Mouse (Mus musculus) Muller cell, postnatal 12 days (primary cell): ENCODE results near the gene Dst.
"Not testable (repeated sequence)": the region's sequence is repeated elsewhere in the genome, so short reads cannot be mapped to it uniquely, and the experiment has no call there.

Experiments
- DNase-seq: peaks from one replicate; pipeline ENCODE4 v3.0.0-alpha.2; 2015; ENCODE audit errors: inconsistent ontology term

Gene Dst

DNA sequence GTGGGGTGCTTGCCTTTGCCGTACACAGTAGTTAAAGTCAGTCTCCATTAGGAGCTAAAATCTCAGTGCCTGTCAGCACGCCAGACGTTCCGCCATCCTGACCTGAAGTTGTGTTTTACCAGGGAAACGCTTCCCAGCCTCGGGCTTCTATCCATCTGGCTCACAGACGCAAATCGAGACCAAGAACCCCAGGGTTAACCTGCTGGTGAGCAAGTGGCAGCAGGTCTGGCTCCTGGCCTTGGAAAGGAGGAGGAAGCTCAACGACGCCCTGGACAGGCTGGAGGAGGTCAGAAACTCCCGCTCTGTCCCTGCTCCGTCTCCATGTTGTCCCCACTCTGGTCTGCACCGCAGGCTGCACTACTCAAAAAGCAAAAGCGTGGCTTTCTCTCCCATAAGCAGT lies 385.2 kb downstream of the Dst start:
- DNase-seq: no peak

DNA sequence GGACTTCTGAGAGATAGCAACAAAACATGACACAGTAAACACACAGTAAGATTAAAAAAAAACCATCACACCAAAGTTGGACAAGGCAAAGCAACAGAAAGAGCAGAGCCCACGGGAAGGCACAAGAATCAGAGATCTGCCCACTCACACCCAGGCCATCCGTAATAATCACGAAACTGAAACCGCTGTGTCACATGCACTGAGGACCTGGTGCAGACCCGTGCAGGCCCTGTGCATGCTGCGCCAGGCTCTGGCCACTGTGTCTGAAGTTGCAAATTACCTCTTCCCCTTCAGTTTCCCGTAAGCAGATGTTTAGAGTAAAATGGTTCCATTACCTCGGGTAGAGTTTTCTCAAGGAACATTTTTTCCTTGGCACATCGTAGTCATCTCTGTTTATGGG lies 389.6 kb downstream of the Dst start:
- DNase-seq: no peak

DNA sequence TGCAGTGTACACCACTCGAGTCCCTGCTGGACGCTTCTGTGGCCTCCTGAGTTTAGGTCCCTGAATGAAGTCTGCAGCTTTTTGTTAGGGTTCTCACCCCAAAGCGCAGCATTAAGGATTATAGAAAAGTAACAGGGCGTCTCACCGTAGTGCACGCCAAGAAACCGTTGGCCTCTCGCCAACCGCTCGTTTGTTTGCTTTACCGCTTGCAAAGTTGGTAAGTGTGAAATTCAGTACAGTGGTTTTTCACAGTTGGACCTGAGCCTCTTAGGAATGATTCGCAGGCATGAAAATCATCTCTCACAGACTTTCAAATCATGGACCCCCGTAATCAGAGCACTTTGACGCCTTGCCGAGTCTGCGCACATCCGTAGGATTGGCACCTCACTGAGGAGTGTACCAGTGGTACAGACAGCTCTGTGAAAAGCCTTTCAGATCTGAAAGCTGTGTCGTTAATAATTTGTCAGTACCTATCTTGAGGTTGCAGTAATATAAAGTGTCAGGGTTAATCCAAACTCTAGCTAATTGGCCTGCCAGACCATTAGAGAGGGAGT lies 390.7 kb downstream of the Dst start:
- no peak for DNase-seq

DNA sequence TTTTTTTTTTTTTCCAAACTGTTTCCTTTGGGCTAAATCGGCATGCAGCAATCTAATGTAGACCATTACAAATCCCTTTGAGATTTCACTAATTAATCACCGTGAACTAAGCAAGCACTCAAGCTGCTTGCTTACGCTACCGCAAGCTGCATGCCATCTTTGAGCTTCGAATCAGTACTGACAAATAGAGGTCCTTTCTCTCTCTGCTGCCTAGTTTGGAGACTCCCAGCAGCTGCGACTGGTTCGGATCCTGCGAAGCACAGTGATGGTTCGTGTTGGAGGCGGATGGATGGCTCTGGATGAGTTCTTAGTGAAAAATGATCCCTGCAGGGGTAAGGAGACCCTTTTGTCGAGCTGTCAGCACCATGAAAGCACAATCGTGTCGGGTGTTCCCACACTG lies 391.5 kb downstream of the Dst start:
- no peak for DNase-seq

DNA sequence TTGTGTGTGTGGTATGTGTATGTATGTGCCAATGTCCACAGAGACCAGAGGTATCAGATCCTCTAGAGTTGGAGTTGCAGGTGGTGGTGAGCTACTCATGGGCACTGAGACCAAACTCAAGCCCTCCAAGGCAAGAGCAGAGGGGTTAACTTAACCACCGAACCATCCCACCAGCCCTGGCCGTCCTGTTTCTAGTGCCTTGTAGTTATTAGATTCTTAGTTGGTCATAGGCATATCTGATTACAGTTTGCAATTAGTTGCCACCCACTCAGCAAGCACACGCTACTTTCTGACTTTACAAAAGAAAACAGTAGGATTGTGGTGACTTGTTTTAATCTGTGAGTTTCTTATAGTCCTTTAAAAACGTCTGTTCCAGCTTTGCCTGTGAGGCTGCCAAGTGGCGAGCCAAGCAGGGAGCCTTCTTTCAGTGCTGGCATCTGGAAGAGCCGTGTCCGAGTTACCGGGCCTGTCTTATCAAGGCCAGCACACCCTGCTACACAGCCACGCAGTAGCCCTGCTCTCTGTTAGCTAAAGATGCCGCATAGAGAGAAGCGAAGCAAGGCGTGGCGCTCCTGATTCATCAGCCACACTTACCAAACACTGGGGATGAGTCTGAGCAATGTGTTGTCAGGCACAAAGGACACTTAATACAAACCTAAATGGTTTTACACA lies 392.4 kb downstream of the Dst start:
- DNase-seq: no peak

DNA sequence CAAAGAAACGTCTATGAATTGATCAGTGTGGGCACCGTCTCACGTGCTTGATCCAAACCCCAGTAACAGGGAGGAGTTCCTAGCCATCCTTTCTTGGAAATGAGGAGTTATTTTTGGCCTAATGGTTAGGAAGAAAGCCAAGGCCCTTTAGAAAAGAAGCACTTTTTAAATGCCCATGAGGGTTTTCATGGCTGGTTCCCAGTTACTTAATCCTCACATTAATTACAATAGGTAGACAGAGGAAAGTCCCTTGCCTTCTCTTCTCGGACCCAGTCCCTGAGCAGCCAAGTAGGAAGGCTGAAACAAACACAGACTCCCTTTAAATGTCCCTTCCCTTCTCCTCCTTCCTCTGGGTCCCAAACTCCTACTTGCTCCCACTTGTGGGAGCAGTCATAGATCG lies 396.2 kb downstream of the Dst start:
- DNase-seq: no peak

DNA sequence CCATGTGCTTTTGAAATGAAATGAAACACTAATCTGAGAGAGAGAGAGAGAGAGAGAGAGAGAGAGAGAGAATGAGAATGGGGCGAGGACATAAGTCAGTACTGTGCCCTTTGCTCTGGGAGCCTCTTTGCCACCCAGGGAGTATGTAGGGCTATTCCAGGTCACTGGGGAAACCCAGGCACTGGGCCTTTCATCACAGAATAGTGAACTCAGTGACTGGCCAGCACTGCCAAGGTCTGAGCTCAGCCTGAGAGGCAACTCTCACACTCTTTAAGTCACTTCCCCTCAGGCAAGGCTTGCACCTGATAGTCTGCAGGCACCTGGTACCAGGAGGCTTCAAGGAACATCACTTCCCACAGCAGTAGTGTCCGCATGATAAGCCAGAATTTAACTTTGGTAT lies 398.7 kb downstream of the Dst start:
- no peak for DNase-seq

DNA sequence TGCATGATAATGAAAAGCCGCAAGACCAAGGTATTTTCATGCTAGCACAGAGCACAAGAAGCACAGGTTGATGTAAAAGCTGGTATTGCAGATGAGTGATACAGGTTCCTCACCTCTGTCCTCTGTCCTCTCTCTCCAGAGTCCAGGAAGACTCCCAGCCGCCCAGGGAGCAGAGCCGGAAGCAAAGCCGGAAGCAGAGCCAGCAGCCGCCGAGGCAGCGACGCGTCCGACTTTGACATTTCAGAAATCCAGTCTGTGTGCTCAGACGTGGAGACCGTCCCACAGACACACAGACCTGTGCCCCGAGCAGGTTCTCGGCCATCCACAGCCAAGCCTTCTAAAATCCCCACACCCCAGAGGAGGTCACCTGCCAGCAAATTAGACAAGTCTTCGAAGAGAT lies 399.2 kb downstream of the Dst start:
- DNase-seq: no peak

DNA sequence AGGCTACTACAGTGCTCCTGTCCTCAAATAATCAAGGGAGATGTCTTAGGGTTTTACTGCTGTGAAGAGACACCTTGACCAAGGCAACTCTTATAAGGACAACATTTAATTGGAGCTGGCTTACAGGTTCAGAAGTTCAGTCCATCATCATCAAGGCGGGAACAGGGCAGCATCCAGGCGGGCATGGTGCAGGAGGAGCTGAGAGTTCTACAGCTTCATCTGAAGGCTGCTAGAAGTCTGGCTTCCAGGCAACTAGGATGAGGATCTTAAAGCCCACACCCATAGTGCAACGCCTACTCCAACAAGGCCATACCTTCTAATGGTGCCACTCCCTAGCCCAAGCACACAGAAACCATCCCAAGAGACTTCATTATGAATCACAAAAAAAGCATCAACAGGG lies 400.8 kb downstream of the Dst start:
- not testable (repeated sequence) for DNase-seq

DNA sequence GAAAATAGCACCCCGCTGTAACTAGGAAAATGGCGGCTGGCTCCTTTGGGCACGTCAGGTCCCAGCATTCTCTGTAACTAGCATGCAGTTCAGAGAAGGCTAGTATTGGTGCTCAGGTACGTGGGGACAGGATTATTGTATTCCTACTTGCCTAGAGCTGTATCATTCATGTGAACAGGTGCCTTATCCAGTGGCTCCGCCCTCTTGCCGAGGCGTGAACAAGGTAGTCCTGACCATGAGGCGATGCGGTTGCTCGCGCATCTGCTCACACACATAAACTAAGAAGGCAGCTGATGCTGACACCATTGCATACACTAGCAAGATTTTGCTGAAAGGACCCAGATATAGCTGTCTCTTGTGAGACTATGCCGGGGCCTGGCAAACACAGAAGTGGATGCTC lies 401.4 kb downstream of the Dst start:
- DNase-seq: no peak

DNA sequence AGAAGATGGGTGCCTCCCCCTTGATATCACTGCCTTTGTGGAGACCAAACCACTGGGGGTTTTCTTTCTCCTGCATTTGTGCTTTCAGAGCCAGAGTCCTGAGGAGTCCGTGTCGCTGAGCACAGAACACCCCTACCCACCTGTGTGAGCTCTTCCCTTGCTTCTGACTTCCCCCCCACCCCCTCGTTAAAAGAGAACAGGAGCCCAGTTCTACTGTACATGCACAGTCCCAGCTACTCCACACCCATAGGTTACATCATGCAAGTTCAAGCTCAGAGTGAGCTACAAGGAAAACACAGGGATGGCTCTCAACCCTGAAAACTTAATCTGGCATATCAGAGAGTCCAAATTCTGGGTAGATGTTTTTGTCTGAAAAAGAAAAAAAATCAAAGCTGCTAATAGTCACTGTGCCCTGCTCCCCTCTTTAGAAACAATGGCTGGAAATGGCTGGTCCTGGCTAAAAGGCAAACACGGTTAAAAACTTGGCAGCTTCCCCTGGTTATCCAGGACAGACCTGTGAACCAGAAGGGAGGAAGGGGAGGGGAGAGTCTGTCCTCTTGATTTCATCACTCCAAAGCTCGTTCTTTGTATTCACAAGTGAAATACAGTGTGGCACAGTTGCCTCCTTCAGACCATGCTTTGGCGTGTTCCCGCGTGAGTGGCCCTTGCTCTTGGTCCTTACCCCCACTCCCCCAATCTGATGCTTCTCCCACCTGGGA lies 402.7 kb downstream of the Dst start:
- DNase-seq: peak; percentile 48

DNA sequence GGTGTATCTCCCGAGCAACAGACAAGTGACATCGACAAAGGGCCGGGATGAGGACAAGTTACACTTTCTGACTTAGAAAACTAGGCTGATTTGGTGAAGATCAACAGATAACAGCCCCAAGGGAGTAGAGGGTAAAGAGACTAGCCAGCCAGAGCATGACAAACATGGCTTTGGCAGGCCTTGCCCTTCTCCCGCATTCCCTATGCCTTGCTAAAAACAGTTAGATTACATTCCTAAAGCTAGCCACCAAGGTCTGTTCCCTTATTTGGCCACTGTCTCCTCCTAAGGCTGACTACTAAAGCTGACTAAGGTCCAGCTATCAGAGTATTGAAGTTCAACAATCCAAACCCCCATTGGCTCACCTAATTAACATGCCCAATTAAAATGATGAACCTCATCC lies 404.8 kb downstream of the Dst start:
- DNase-seq: peak; percentile 32

DNA sequence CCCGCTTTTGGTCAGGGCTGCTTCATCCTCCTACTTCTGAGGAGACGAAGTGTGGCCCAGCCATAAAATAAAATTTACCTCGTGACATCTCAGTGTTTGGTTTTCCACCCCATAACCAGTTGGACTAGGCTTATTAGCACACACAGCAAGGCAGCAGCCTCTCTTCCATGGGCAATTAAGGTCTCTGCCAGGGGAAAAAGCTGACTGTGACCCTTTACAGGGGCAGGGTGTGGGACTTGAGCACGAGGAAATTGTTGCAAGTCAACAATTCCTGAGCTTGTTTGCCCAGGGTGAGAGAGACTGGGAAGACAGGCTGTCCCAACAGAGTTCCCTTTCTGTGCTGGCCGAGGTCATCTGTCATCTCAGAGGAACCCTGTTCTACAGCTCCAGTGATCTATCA lies 407.4 kb downstream of the Dst start:
- DNase-seq: no peak

DNA sequence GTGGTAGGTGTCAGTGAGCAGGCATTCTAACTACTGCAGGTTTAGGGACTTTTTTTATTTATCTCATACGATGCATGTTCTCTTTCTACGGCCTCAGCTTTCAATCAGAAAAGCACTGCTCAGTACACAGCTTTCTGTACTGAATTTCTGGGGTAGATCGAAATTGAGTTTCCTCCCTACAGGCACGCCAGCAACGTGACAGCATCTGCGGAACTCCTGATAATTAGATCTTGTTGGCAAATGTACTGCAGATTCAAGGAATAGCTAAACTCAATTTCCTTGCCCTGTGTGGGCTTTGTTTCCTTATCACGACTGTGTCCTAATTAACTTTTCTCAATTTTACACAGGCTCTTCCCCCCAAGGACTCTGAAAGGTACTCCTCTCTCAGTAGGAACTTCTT lies 416.2 kb downstream of the Dst start:
- no peak for DNase-seq

DNA sequence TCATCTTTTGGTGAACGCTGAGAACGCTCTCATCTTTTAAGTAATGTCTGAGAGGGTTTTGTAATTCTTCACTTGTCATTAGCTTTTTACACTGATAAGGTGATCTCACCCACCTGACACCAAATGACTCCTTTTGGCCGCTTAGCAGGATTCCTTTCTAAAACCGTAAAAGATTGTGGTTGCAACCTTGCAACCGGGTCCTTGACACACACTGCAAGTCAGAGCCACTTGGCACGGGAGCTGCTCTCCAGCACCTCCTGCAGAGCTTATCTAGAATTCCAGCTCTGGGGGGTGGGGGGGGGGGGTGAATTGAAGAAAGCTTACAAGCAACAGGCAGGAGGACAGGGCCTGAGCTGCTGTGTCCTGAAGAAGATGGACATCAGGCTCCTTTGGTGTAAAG lies 420.6 kb downstream of the Dst start:
- DNase-seq: no peak

DNA sequence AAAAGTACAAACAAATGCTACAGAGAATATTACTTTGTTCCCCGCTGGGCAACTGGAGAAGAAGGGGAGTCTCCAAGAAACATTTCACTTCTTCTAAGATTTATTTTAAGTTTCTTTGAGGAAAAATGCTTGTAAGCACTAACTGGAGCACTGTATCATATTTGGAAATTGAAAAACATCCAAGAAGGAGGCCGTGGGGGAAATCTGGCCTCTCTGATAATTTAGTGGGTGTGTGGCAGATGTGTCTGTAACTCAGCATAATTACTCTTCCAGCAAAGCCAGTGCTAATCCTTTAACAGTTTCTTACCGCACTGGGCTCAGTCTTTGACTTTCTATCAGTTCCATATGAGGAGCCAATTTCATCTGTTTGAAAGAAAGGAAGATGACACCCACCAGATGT lies 423.7 kb downstream of the Dst start:
- no peak for DNase-seq
